Mouse (Mus musculus) myocyte (in vitro differentiated cells): ENCODE measurements at regions not wholly inside any gene's neighbourhood (a gene's known extent, or its start where the extent isn't known, plus 50 kb on each side); places are given as distances from the start of the nearest gene placed in this dataset.

Experiments
- H3K27me3 ChIP-seq: one replicate; pipeline ENCODE4 v1.6.1; 2011; ENCODE audit not compliant: control insufficient read depth, insufficient read depth, insufficient read length
- H3K36me3 ChIP-seq: one replicate; pipeline ENCODE4 v1.6.1; 2011; ENCODE audit not compliant: control insufficient read depth, insufficient read depth
- H3K4me2 ChIP-seq: one replicate; pipeline ENCODE4 v1.6.1; 2011; ENCODE audit warnings: low read depth, control low read depth
- H3K4me3 ChIP-seq: one replicate; pipeline ENCODE4 v1.5.1; 2011; ENCODE audit warnings: mild to moderate bottlenecking, control low read depth, moderate library complexity
- H3K79me2 ChIP-seq: one replicate; pipeline ENCODE4 v1.6.1; 2011; ENCODE audit not compliant: control insufficient read depth, insufficient read depth
- H3ac ChIP-seq: one replicate; pipeline ENCODE4 v1.6.1; 2011; ENCODE audit not compliant: control insufficient read depth, insufficient read length
- CEBPB ChIP-seq: IDR thresholded peaks from 2 replicates; pipeline ENCODE4 v1.6.1; 2011; ENCODE audit warnings: mild to moderate bottlenecking, moderate library complexity; ENCODE audit not compliant: poor library complexity, insufficient read depth, severe bottlenecking
- E2F4 ChIP-seq: IDR thresholded peaks from one replicate; pipeline ENCODE4 v1.6.1; 2011; ENCODE audit warnings: mild to moderate bottlenecking, control low read depth, moderate library complexity; ENCODE audit not compliant: insufficient read depth
- MAX ChIP-seq: IDR thresholded peaks from one replicate; pipeline ENCODE4 v1.6.1; 2011; ENCODE audit warnings: low read depth, mild to moderate bottlenecking, control low read depth
- MYOD1 ChIP-seq, 3 experiments: IDR thresholded peaks; one replicate each; pipeline ENCODE4 v1.6.1; 2011; ENCODE audit warnings: control low read depth in 2 of 3, low read depth in 2 of 3, mild to moderate bottlenecking in 2 of 3, moderate library complexity in 1 of 3; ENCODE audit not compliant: insufficient read length in 2 of 3, control insufficient read depth in 1 of 3
- MYOG ChIP-seq, 3 experiments: IDR thresholded peaks; one replicate each; pipeline ENCODE4 v1.6.1; 2011; ENCODE audit warnings: control low read depth in 2 of 3, low read depth in 2 of 3, mild to moderate bottlenecking in 2 of 3; ENCODE audit not compliant: insufficient read length in 2 of 3, control insufficient read depth in 1 of 3, insufficient read depth in 1 of 3
- POLR2A ChIP-seq: IDR thresholded peaks from one replicate; pipeline ENCODE4 v1.6.1; 2011; ENCODE audit warnings: low read depth, mild to moderate bottlenecking, control low read depth, moderate library complexity; ENCODE audit not compliant: insufficient read length
- POLR2AphosphoS2 ChIP-seq: IDR thresholded peaks from one replicate; pipeline ENCODE4 v1.6.1; 2011; ENCODE audit warnings: low read depth, control low read depth; ENCODE audit not compliant: insufficient read length
- REST ChIP-seq: IDR thresholded peaks from one replicate; pipeline ENCODE4 v1.6.1; 2011; ENCODE audit warnings: mild to moderate bottlenecking, control low read depth, moderate library complexity; ENCODE audit not compliant: insufficient read depth, insufficient read length
- SRF ChIP-seq: IDR thresholded peaks from one replicate; pipeline ENCODE4 v1.6.1; 2011; ENCODE audit warnings: low read depth; ENCODE audit not compliant: control insufficient read depth, insufficient read length
- TCF12 ChIP-seq: IDR thresholded peaks from one replicate; pipeline ENCODE4 v1.6.1; 2011; ENCODE audit warnings: mild to moderate bottlenecking, control low read depth; ENCODE audit not compliant: poor library complexity, insufficient read depth, severe bottlenecking
- TCF3 ChIP-seq: IDR thresholded peaks from one replicate; pipeline ENCODE4 v1.6.1; 2011; ENCODE audit warnings: low read depth, control low read depth; ENCODE audit not compliant: insufficient read length
- USF1 ChIP-seq: IDR thresholded peaks from one replicate; pipeline ENCODE4 v1.6.1; 2011; ENCODE audit warnings: low read depth, mild to moderate bottlenecking, control low read depth, moderate library complexity

GRCm38 (mm10) chr9:111858051-111858450, 167.9 kb upstream of the Stac start:
- no peak overlapping the region for H3K4me3 ChIP-seq
- TF ChIP-seq MYOD1 (IDR thresholded peaks at IDR 0.05; ENCODE audit: control insufficient read depth in 1 of 3, insufficient read length in 2 of 3, low read depth in 2 of 3) (no peak), SRF (no peak), CEBPB (no peak), MYOG (IDR thresholded peaks at IDR 0.05; ENCODE audit: control insufficient read depth in 1 of 3, insufficient read depth in 1 of 3, insufficient read length in 2 of 3, low read depth in 2 of 3) (no peak), MAX (no peak), POLR2A (no peak), POLR2AphosphoS2 (no peak), TCF3 (no peak), E2F4 (no peak), REST (no peak), TCF12 (no peak), USF1 (no peak)
- no peaks in the 10 kb centered on the region for H3K27me3 ChIP-seq
- no peak overlapping the region for H3K4me2 ChIP-seq
- H3K79me2 ChIP-seq = no peaks in the 10 kb centered on the region
- H3ac ChIP-seq = no peak overlapping the region
- no peaks in the 10 kb centered on the region for H3K36me3 ChIP-seq

- H3K79me2 ChIP-seq = no peaks in the 10 kb centered on the region
- no peaks in the 10 kb centered on the region for H3K36me3 ChIP-seq
- H3K4me3 ChIP-seq = no peak overlapping the region
- TF ChIP-seq SRF = no peak
- no peak for TF ChIP-seq MAX
- no peak for TF ChIP-seq MYOG (IDR thresholded peaks at IDR 0.05; ENCODE audit: control insufficient read depth in 1 of 3, insufficient read depth in 1 of 3, insufficient read length in 2 of 3, low read depth in 2 of 3)
- TF ChIP-seq CEBPB = no peak
- TF ChIP-seq E2F4 = no peak
- no peak for TF ChIP-seq REST
- TF ChIP-seq POLR2A = no peak
- TF ChIP-seq TCF12 = no peak
- no peak for TF ChIP-seq MYOD1 (IDR thresholded peaks at IDR 0.05; ENCODE audit: control insufficient read depth in 1 of 3, insufficient read length in 2 of 3, low read depth in 2 of 3)
- TF ChIP-seq USF1 = no peak
- TF ChIP-seq TCF3 = no peak
- no peaks in the 10 kb centered on the region for H3K27me3 ChIP-seq
- no peak overlapping the region for H3K4me2 ChIP-seq
- no peak overlapping the region for H3ac ChIP-seq
Measured at GRCm38 (mm10) chr9:111854976-111855375, 164.8 kb upstream of the Stac start.

- Histone ChIP-seq H3ac (no peak overlapping the region), H3K27me3 (no peaks in the 10 kb centered on the region), H3K79me2 (no peaks in the 10 kb centered on the region), H3K4me2 (no peak overlapping the region), H3K36me3 (no peaks in the 10 kb centered on the region), H3K4me3 (no peak overlapping the region)
- TF ChIP-seq REST (no peak), USF1 (no peak), MYOG (IDR thresholded peaks at IDR 0.05; ENCODE audit: control insufficient read depth in 1 of 3, insufficient read depth in 1 of 3, insufficient read length in 2 of 3, low read depth in 2 of 3) (no peak), MYOD1 (IDR thresholded peaks at IDR 0.05; ENCODE audit: control insufficient read depth in 1 of 3, insufficient read length in 2 of 3, low read depth in 2 of 3) (no peak), POLR2A (no peak), MAX (no peak), SRF (no peak), POLR2AphosphoS2 (no peak), TCF3 (no peak), E2F4 (no peak), TCF12 (no peak), CEBPB (no peak)
Measured at GRCm38 (mm10) chr9:111846366-111846765, 156.2 kb upstream of the Stac start.

GRCm38 (mm10) chr9:111841151-111841550, 151.0 kb upstream of the Stac start:
- no peak overlapping the region for H3K4me3 ChIP-seq
- H3K79me2 ChIP-seq = no peaks in the 10 kb centered on the region
- no peak overlapping the region for H3K4me2 ChIP-seq
- no peak for TF ChIP-seq REST
- TF ChIP-seq POLR2AphosphoS2 = no peak
- no peak for TF ChIP-seq MAX
- H3ac ChIP-seq = no peak overlapping the region
- H3K27me3 ChIP-seq = no peaks in the 10 kb centered on the region
- no peaks in the 10 kb centered on the region for H3K36me3 ChIP-seq

GRCm38 (mm10) chr9:111838069-111838820, 148.1 kb upstream of the Stac start:
- Histone ChIP-seq H3K27me3 (no peaks in the 10 kb centered on the region), H3K4me2 (no peak overlapping the region), H3K79me2 (no peaks in the 10 kb centered on the region), H3K4me3 (no peak overlapping the region), H3K36me3 (no peaks in the 10 kb centered on the region), H3ac (no peak overlapping the region)
- TF ChIP-seq MYOD1 (IDR thresholded peaks at IDR 0.05; ENCODE audit: control insufficient read depth in 1 of 3, insufficient read length in 2 of 3, low read depth in 2 of 3) = no peak
- no peak for TF ChIP-seq USF1
- no peak for TF ChIP-seq REST
- TF ChIP-seq MYOG (IDR thresholded peaks at IDR 0.05; ENCODE audit: control insufficient read depth in 1 of 3, insufficient read depth in 1 of 3, insufficient read length in 2 of 3, low read depth in 2 of 3) = no peak
- TF ChIP-seq E2F4 = no peak
- TF ChIP-seq MAX = no peak
- TF ChIP-seq POLR2A = no peak
- TF ChIP-seq TCF12 = no peak
- TF ChIP-seq CEBPB = no peak
- no peak for TF ChIP-seq SRF
- TF ChIP-seq TCF3 = no peak
- TF ChIP-seq POLR2AphosphoS2 = no peak
